Mouse (Mus musculus) left cerebral cortex, adult 9 months (tissue): ENCODE data around the gene Cd83.

Source experiments
- DNase-seq, 2 experiments: peaks; one replicate each; pipeline ENCODE4 v3.0.0; 2022; ENCODE audit warnings: low spot score in 2 of 2

Cd83 gene

GRCm38 (mm10) chr13:43806371-43807271 lies 22.0 kb downstream of the Cd83 start:
- no peak for DNase-seq

GRCm38 (mm10) chr13:43807272-43807675 lies 22.7 kb downstream of the Cd83 start:
- DNase-seq = no peak

- DNase-seq = no peak
Observed at GRCm38 (mm10) chr13:43810621-43811020, 26.0 kb downstream of the Cd83 start.

GRCm38 (mm10) chr13:43811835-43812234 lies 27.3 kb downstream of the Cd83 start:
- no peak for DNase-seq

- no peak for DNase-seq
Observed at GRCm38 (mm10) chr13:43813431-43813830, 28.9 kb downstream of the Cd83 start.

GRCm38 (mm10) chr13:43817461-43817860 lies 32.9 kb downstream of the Cd83 start:
- no peak for DNase-seq

- DNase-seq = no peak
Observed at GRCm38 (mm10) chr13:43818307-43819019, 33.9 kb downstream of the Cd83 start.

- DNase-seq = no peak
Observed at GRCm38 (mm10) chr13:43819020-43819310, 34.4 kb downstream of the Cd83 start.

- DNase-seq = no peak
Observed at GRCm38 (mm10) chr13:43820071-43820470, 35.5 kb downstream of the Cd83 start.

GRCm38 (mm10) chr13:43822306-43822705 lies 37.7 kb downstream of the Cd83 start:
- no peak for DNase-seq

- DNase-seq = no peak
Observed at GRCm38 (mm10) chr13:43828648-43829047, 44.1 kb downstream of the Cd83 start.

- no peak for DNase-seq
Observed at GRCm38 (mm10) chr13:43830892-43831673, 46.5 kb downstream of the Cd83 start.

- DNase-seq = no peak
Observed at GRCm38 (mm10) chr13:43832731-43833130, 48.2 kb downstream of the Cd83 start.

GRCm38 (mm10) chr13:43836376-43836775 lies 51.8 kb downstream of the Cd83 start:
- no peak for DNase-seq

- DNase-seq = no peak
Observed at GRCm38 (mm10) chr13:43837812-43838211, 53.2 kb downstream of the Cd83 start.

GRCm38 (mm10) chr13:43845151-43845550 lies 60.6 kb downstream of the Cd83 start:
- peak in 1 of 2 experiments; percentile 30 for DNase-seq

- DNase-seq = no peak
Observed at GRCm38 (mm10) chr13:43847186-43847585, 62.6 kb downstream of the Cd83 start.

GRCm38 (mm10) chr13:43849816-43850215 lies 65.2 kb downstream of the Cd83 start:
- no peak for DNase-seq

GRCm38 (mm10) chr13:43851108-43851507 lies 66.5 kb downstream of the Cd83 start:
- DNase-seq = no peak
